Mouse (Mus musculus) E14TG2a.4 (cell line): ENCODE results near the gene Zfp963.

Experiments used
- H3K27me3 ChIP-seq: 2 replicates; pipeline ENCODE4 v1.6.1; 2014; ENCODE audit warnings: low read length, control low read depth; ENCODE audit not compliant: insufficient read depth
- H3K36me3 ChIP-seq: 2 replicates; pipeline ENCODE4 v1.6.1; 2014; ENCODE audit warnings: low read length, control low read depth; ENCODE audit not compliant: insufficient read depth
- H3K4me1 ChIP-seq: replicated peaks from 2 replicates; pipeline ENCODE4 v1.6.1; 2014; ENCODE audit warnings: low read depth, low read length, control low read depth
- H3K4me3 ChIP-seq: replicated peaks from 2 replicates; pipeline ENCODE4 v1.5.1; 2014; ENCODE audit warnings: mild to moderate bottlenecking, low read length
- H3K9me3 ChIP-seq: 2 replicates; pipeline ENCODE4 v1.6.1; 2014; ENCODE audit warnings: low read length, control low read depth
- CTCF ChIP-seq: conservative IDR thresholded peaks from 2 replicates; pipeline ENCODE4 v1.5.1; 2014; ENCODE audit warnings: low read length
- NANOG ChIP-seq: IDR thresholded peaks from 2 replicates; pipeline ENCODE4 v1.6.1; 2014; ENCODE audit warnings: borderline replicate concordance, low read length, mixed read lengths
- POU5F1 ChIP-seq: IDR thresholded peaks from 2 replicates; pipeline ENCODE4 v1.6.1; 2014; ENCODE audit warnings: low read length, borderline replicate concordance

The Zfp963 gene

GRCm38 (mm10) chr8:69771221-69771620 lies 21.5 kb upstream of the Zfp963 start:
- TF ChIP-seq CTCF = no peak
- no peak for TF ChIP-seq NANOG
- TF ChIP-seq POU5F1 = no peak
- Histone ChIP-seq H3K4me1 (peaks cover 34% of the 10 kb centered on the region), H3K9me3 (no peaks in the 10 kb centered on the region), H3K36me3 (peaks cover 54% of the 10 kb centered on the region), H3K4me3 (no peak overlapping the region), H3K27me3 (no peaks in the 10 kb centered on the region)

DNA sequence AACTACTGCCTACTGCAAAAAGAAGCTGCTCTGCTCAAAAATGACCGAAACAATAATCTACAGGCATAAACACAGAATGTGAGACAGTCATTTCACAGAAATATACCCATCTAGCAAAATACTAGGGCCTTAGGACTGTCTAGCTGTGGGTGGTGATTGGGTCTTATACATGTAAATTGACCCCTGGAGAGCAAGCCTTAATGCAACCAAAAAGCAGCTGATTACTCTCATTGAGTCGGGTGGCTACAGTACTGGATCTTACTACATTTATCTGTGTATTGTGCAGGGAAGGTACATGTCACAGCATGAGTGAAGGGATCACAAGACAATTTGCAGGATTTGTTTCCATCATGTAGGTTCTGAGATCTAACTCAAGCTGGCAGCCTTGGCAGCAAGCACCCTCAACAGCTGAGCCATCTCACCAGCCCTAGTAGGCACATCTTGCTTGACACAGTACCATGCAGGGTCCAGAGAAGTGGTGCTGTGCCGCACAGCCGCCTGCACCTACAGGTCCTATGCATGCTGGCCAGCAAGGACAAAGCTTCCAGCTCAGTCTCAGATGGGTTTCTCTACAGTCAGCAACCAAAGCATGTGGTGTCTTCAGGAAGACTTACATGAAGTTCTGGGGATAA lies 12.2 kb upstream of the Zfp963 start:
- no peaks in the 10 kb centered on the region for H3K9me3 ChIP-seq
- H3K36me3 ChIP-seq = peaks cover 69% of the 10 kb centered on the region
- peaks cover 64% of the 10 kb centered on the region for H3K4me1 ChIP-seq
- H3K27me3 ChIP-seq = no peaks in the 10 kb centered on the region
- TF ChIP-seq POU5F1 (no peak), NANOG (peak; percentile 89)
- H3K4me3 ChIP-seq = no peak overlapping the region

DNA sequence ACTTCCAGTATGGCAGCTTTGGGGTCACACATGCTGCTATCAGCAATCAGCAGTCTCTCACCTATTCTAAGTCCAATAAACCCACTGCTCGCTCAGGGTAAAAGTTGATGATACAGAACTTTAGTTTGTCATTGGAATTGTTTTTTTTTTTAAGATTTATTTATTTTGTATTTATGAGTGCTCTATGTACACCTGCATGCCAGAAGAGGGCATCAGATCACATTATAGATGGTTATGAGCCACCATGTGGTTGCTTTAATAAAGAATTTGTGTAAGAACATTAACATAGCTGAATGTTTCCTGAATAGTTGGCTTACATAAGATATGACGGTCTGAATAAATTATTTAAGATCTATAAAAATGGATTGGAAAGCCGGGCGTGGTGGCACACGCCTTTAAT lies 8.5 kb upstream of the Zfp963 start:
- Histone ChIP-seq H3K36me3 (peaks cover 39% of the 10 kb centered on the region), H3K4me1 (peaks cover 60% of the 10 kb centered on the region), H3K9me3 (no peaks in the 10 kb centered on the region), H3K27me3 (no peaks in the 10 kb centered on the region), H3K4me3 (no peak overlapping the region)
- TF ChIP-seq POU5F1 (no peak), NANOG (no peak), CTCF (no peak)

DNA sequence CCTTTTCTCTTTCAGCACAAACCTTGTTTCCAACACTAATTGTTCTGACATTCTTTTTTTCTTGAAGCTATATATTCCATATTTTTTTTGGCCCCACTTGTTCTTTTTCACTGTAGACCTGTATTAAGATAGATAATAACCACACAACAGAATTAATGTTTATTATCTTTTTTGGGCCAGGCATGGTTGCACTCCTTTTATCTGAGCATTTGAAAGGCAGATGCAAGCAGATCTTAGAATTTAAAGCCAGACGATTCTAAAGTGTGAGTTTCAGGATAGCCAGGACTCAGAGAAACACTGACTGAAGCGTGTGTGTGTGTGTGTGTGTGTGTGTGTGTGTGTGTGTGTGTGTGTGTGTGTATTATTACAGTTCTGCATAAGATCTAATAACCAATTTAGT lies 2.7 kb upstream of the Zfp963 start:
- peaks cover 26% of the 10 kb centered on the region for H3K4me1 ChIP-seq
- peaks cover 4% of the 10 kb centered on the region; the same call in 1 of the 2 replicates for H3K36me3 ChIP-seq
- no peaks in the 10 kb centered on the region for H3K27me3 ChIP-seq
- no peaks in the 10 kb centered on the region for H3K9me3 ChIP-seq
- H3K4me3 ChIP-seq = no peak overlapping the region
- TF ChIP-seq NANOG (no peak), CTCF (no peak), POU5F1 (no peak)

- no peaks in the 10 kb centered on the region for H3K4me1 ChIP-seq
- no peaks in the 10 kb centered on the region for H3K27me3 ChIP-seq
- no peak for TF ChIP-seq POU5F1
- no peak for TF ChIP-seq CTCF
- TF ChIP-seq NANOG = no peak
- no peaks in the 10 kb centered on the region for H3K36me3 ChIP-seq
- no peak overlapping the region for H3K4me3 ChIP-seq
- no peaks in the 10 kb centered on the region for H3K9me3 ChIP-seq
Measured at GRCm38 (mm10) chr8:69741231-69741630, 8.5 kb downstream of the Zfp963 start.

GRCm38 (mm10) chr8:69740763-69741162 lies 9.0 kb downstream of the Zfp963 start:
- Histone ChIP-seq H3K27me3 (no peaks in the 10 kb centered on the region), H3K36me3 (no peaks in the 10 kb centered on the region), H3K4me3 (no peak overlapping the region), H3K9me3 (no peaks in the 10 kb centered on the region), H3K4me1 (no peaks in the 10 kb centered on the region)
- TF ChIP-seq CTCF (no peak), POU5F1 (no peak), NANOG (no peak)

GRCm38 (mm10) chr8:69735495-69735894 lies 14.3 kb downstream of the Zfp963 start:
- no peaks in the 10 kb centered on the region for H3K36me3 ChIP-seq
- TF ChIP-seq CTCF = no peak
- no peak for TF ChIP-seq NANOG
- TF ChIP-seq POU5F1 = no peak
- no peaks in the 10 kb centered on the region for H3K4me1 ChIP-seq
- H3K27me3 ChIP-seq = no peaks in the 10 kb centered on the region
- no peak overlapping the region for H3K4me3 ChIP-seq
- H3K9me3 ChIP-seq = 0 out of 2 replicates have a peak, but pooled peaks cover 4% of the 10 kb centered on the region

GRCm38 (mm10) chr8:69717232-69717580 lies 32.6 kb downstream of the Zfp963 start:
- H3K27me3 ChIP-seq = no peaks in the 10 kb centered on the region
- peak overlapping the region; percentile 78 for H3K4me3 ChIP-seq
- H3K36me3 ChIP-seq = no peaks in the 10 kb centered on the region
- H3K4me1 ChIP-seq = no peaks in the 10 kb centered on the region
- peaks cover 54% of the 10 kb centered on the region for H3K9me3 ChIP-seq
- TF ChIP-seq NANOG = no peak
- TF ChIP-seq CTCF = no peak
- TF ChIP-seq POU5F1 = no peak

DNA sequence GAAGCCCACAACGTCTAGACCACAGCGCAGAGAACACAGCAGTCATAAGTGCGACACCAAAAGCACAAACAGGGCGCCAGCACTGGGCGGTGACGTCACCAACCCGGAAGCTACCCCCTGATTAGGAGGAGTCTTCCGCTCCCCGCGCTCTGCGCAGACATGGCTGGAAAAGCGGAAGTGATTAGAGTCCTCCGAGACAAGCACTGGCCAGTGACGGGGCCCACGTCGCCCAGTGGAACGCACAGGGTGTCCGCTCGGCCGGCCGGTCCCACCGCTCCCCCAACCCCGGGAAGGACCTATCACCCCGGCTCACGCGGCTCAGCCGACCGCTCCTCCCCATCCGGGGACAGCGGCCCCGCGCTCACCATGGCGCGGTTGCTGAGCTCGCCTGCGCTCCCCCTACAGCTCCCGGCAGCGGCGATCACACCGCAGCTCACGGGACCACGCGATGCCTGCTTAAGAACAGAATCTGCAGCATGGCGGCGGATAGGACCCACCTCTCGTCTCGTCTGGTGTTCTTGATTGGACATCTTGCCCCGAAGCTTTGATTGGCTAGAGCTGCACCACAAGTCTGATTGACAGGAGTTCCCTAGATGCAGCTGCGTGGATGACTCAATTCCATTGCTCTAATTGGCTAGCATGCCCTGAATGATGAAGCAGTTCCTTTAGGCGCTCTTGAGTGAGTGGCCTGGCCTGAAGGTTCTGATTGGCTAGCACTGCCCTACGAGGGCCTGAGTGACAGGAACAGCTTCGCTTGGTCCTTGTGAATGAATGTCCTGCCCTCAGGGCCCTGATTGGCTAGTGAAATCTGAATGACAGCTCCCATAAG lies 33.2 kb downstream of the Zfp963 start:
- H3K4me1 ChIP-seq = no peaks in the 10 kb centered on the region
- H3K36me3 ChIP-seq = no peaks in the 10 kb centered on the region
- peaks cover 54% of the 10 kb centered on the region for H3K9me3 ChIP-seq
- peak overlapping the region; percentile 78 for H3K4me3 ChIP-seq
- no peaks in the 10 kb centered on the region for H3K27me3 ChIP-seq
- no peak for TF ChIP-seq NANOG
- no peak for TF ChIP-seq CTCF
- TF ChIP-seq POU5F1 = no peak

DNA sequence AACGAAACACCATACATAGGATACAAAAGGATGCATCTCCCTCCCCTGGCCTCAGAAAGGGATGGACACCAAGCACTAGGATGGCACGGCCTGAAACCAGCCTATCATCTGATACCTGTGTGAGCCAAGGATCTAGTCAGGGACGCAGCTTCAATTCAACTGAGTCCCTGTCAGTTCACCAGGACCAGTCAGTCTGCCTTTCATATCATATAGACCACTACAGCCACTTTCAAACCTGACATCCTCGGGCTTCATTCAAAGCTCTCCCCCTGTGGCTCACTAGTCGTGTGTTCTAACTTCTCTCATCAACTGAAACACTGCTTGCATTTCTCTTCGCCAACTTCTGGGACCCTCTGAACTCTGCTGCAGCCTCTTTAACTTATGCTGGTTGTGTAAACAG lies 34.4 kb downstream of the Zfp963 start:
- H3K9me3 ChIP-seq = peaks cover 54% of the 10 kb centered on the region

More for the DNA sequence above, 34.4 kb downstream of the Zfp963 start:
- Histone ChIP-seq H3K27me3 (no peaks in the 10 kb centered on the region), H3K36me3 (no peaks in the 10 kb centered on the region), H3K4me3 (no peak overlapping the region), H3K4me1 (no peaks in the 10 kb centered on the region)
- TF ChIP-seq CTCF (no peak), NANOG (no peak)
